Mouse (Mus musculus) left cerebral cortex, adult 9 months (tissue): Measurements from ENCODE around the gene Maf.
A peak's percentile ranks its signal among the peaks of the same experiment; 100 is the strongest.

Experiments used
- DNase-seq, 2 experiments: peaks; one replicate each; pipeline ENCODE4 v3.0.0; 2022; ENCODE audit warnings: low spot score in 2 of 2

Gene Maf

DNA sequence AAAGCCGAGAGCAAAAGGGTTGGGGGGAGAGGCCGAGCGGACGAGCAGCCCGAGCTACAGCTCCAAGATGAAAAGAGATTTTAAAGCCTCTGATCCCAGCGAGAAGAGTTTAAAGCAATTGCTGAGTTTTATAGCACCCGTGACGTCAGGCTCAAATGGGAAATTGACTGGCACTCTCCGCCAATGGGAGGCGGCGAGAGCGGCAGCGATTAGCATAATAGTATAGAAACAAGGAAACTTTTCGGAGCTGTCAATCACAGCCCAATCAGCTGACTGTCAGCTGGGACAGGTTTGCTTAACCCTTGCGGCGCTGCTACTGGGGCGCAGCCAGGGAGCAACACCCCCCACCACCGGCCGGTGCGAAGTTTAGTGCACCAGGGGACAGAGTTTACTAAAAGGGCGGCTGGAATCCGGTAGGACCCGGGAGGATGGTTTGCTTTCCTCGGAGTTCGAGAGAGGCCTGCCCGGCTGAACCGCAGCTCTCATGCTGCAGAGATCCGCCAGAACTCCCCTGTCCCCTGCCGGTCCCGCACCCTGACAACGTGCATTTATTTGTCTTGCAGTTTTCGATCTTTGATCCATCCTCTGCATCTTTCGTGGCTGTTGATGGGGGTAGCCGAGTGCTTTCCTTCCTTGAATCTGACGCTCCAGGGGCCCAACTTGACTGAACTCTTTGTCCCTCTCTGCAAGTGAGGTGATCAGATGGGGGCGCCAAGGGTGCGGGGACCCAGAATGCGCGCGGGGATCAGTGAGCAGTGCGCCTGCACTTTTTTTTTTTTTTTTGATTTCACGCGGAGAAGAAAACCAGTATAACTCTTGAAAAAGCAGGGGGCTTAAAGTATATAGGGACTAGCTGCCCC is at the start of gene Maf:
Gene Maf, minus strand, starts transcription at position 64 of the 860 bp plus-strand sequence.
- DNase-seq, result peak; percentile 58 to 86

DNA sequence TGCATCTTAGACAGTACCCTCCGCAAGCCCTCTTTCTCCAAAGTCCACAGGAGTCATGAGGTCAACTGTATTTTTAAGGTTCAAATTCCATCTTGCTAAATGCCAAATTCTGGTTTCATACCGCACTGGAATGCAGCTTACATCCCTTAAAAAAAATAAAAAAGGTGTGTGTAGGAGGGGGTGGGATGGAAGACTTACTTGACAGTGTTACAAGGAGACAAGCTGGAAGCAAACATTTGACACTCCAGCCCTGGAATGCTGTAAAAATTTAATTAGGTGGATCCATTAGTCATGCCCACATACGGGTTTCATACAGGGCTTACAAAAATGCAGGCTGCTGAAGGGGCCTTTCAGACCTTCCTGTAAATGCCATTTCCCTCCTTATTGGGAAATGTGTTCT is 49.4 kb upstream of the Maf start:
- DNase-seq, result no peak

DNA sequence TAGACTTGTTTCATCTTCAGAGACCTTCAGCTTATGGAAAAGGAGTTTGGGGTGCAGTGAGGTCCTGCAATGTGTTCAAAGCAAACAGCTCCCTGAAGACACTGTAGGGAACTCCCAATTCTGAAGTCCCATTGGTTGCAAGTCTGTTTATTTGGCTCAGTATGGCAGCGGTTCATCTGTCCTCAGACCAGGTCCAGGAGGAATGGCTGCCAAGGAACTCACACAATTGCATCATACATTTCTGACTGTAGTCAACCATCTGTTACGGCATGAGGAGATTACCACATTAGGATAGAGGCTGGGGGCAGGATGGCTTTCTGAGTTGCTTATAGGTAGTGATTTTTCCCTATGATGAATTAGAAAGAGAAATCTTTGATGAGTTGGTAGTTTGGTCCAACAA is 48.4 kb upstream of the Maf start:
- no peak for DNase-seq

DNA sequence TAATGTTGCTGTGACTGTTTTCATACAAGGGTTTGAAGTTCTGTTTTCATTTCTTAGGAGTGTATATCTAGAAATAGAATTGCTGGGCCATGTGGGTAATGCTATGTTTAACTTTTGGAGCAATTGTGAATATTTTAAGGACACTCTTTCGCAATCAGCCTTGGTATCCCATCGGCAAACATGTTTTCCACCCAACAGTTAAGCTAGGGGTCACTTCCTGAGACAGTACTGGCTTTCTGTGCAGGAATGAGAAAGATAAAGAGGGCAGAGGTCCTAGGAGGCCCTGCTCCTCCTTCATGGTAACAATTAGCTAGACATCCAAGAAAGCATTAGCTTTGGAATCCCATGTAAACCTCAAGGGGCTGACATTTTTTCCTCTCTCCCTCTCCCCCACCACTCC is 47.1 kb upstream of the Maf start:
- DNase-seq, result no peak

DNA sequence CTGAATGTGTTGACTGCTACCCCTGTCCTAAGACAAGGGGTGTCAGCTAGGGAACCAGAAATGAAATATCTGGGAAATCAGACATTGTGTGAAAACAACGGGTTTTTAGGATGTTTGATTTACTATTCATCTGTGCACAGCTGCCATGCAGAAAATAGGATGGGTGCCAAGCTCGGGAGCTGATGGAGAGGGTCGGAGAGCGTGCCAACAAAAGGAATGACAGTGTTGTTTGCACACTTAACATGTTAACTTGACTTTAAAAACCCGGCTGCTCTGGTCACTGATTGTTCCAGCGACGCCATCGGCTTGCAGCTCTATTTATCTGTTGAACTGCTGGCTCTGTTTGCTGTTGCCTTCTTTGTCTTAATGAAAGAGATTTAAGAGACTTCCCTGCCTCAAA is 46.2 kb upstream of the Maf start:
- DNase-seq, result no peak

DNA sequence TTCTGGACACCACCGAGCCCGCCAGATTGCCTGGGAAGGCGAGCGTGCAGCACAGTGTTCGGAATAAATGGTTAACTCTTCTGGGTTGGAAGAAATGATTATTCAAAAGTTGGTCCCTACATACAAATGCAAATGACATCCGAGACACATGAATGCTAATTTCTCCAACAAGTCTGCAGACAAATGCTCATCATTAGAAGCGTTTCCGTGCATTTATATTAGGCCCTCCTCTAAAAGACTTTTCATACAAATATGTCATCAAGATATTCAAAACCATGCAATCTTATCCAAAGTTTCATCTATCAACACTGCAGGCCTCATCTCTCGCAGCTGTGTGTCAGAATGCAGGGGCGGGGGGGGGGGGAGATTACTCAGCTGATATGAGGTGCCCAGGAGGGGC is 39.8 kb upstream of the Maf start:
- no peak for DNase-seq

DNA sequence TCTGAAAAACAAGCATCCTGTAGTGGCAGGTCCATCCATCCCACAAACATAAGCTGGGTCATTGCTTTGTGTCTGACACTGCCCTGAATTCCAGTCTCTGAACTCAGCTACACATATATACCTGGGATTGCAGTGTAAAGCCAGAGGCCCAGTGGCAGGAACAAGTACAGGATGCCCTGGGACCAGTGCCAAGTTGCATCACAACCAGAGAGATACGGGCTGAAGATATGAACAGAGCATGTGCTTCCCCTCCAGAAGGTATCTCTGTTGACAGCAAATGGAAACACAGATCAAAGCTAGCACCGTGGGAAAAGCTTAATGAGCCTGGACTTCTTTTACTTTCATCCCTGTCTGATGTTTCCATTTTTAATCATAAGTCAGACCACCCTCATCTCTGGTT is 38.1 kb upstream of the Maf start:
- DNase-seq, result no peak

DNA sequence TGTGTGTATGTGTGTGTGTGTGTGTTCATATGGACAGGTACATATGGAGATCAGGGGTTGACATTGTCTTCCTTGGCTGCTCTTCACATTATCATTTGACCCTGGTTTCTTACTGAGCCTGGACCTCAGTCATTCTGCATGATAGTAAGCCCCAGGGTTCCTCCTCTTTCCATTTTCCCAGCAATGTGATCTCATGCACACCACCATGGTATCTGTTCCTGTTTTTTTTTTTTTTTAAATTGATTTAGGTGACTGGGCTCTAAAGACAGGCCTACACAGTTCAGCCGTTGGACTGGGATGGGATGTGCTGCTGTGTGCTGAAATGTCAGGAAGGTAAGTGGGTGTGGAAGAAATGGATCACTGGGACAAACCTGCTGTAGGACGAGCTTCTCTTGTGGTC is 35.8 kb upstream of the Maf start:
- DNase-seq, result no peak

DNA sequence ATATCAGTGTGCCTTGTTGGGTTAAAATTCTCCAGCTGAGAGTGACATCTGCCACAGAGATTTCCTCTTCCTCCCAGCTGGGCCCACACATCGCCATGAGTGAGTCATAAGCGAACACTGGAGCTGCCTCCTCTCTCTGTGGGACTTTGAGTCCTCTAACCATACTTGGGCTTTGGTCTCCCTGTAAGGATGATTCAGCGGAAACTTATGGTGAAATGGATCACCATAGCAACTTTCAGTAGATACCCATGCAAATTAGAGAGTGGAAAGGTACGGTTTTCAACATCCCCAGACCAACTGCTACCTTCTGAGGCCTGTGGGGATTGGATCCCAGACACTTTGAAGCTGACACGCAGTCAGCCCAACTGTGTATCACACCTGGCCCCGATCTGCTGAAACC is 35.1 kb upstream of the Maf start:
- peak; percentile 13 to 39 for DNase-seq

DNA sequence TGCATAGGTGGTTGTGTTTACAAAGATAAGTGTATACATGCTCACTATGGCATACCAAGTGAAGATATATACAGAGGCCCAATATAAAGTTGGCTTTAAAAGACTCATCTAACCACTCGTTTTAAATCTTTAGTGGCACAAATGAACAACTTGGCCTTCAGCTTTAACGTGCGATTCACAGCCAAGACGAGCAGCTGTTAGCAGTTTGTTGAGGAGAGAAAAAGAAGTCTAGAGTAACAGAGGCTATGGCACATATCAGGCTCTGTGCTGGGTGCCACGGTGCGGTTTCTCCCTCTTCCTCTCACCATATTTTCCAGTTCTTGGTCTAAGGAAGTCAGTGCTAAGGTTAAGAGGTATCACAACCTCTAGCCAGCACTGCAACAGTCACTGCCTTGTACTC is 34.4 kb upstream of the Maf start:
- no peak for DNase-seq

DNA sequence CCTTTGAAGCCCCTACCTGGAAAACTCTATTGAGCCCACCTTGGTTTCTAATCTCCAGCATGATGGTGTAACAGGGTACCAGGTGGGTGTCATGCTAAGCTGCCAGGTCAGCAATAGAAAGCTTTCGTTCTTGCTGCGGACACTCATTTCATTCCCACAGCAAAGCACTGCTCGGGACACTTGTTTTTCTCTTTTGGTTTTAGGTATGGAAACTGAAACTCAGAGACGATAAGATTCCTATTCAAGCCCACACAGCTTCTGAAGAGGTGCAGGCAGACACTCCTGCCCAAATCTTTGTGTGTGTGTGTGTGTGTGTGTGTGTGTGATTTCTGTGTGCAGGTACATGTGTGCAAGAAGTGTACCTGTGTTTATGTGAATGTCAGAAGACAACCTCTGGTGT is 32.2 kb upstream of the Maf start:
- no peak for DNase-seq

DNA sequence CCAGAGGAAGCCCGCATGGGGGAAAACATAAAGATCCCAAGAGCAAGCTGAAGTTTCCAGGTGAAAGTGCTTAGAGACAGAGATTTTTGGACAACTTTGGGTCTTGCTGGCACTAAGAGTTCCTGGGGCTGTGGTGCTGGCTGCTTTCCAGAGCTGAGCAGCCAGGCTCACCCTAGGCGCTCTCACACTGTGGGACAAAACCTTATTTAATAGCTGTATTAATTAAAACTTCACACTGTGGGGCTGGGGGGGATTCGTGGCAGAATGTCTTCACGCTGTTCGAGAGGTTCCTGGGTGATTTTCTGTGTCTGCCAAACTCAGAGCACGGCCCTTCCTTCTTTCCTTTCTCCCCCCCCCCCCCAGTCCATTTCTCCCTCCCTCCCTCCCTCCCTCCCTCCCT is 24.8 kb upstream of the Maf start:
- no peak for DNase-seq

DNA sequence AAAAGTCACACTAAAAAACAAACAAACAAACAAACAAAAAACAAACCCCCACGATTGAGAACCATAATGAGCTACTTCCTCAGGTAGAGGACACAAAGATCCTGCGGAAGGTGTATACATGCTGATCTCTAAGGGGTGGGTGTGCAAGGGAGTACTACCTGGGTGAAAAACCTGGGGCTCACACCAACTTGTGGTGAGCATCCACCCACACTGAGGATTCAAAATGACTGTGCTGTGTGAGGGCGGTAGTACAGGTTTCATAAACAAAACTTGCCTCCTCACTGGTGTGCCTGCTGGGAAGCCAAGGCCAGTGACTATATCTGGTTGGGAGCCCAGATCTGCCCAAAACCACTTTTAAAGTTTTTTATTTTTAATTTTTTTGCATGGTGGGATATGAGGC is 19.2 kb upstream of the Maf start:
- no peak for DNase-seq

DNA sequence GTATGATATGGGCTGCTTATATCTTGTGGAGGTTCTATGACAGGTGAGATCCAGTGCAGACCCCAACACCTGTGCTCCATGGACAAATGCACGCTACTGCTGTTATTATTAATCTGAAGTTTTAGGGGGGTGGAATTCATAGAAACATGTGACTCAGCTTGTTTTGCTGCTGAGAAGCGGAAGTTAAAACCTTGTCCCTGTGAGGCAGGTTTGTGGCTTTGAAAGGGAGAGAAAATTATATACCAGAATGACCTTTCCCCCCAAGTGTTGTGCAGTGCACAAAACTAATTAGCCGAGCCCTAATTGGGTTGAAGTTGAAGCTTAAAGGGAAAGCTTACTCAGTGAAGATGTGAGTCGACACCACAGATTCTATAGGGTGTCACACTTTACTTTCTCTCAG is 18.6 kb upstream of the Maf start:
- no peak for DNase-seq

DNA sequence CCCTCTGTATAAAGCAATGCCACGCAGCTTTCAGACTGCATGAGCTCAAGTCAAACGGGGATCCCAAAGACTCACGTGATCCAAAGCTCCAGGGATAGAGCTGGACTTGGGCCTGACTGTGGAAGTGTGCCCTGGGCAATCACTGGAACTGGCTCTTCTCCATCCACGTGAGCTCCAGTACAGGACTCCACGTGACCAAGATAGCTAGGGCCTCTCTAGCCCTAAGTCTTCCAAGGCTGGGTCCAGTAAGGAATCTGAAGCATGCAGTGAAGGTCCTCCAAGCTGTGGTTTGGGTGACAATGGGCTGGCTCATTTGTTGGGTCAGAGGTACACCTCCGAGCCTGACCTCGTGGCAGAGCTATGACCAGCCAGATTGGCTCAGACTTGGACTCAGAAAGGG is 11.5 kb upstream of the Maf start:
- DNase-seq, result no peak

DNA sequence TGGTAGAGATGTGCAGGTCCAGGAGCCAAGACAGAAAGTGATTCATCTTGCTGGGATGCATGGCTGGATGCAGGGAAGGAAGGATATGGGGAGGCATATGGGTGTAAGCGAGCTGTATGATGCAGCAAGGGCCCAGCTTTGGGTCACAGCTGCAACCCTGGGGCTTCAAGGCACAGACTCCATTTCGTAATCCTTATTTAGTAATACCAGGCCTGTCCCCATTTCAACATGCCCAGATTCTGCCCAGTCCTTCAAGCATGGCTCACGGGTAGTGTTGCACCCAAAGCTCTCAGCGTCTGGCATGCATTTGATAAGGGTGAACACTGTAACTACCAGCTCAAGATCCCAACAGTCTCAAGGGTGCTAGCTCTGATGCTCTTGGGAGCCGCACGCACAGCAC is 11.0 kb upstream of the Maf start:
- no peak for DNase-seq

DNA sequence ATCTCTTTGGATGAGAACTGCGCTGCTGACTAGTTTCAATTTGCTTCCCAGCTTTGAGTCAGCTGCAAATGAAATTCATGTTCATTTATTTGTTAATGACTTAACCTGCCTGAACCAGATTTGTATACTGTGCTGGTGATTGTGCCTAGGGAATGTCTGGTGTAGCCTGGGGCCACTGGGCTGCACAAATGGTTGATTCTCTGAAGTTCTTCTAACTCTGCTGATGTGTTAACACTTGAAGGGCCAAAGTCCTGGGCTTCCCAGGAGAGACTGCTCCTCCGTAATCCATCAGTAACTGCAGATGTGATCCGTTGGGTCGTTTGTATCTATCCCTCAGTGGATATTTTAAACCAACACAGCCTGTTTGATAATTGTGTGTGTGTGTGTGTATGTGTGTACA is 7.7 kb upstream of the Maf start:
- no peak for DNase-seq

DNA sequence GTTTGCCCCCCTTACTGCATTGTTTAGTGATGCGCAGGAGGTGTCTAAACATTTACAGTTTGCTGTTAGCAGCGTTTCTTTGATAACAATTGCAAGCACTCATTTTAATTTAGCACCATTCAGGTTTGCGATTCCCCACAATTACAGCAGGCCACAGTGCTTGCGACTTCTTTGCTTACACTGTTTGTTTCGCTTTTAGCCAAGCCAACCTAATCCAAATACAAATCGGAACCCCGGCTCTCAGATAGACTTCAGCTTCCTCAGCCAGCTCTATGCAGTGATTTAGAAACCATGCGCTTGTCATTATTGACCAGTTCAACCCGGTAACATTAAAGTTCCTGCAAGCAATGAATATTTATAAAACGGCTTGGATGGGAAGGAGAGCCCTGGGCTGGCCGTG is 3.5 kb upstream of the Maf start:
- no peak for DNase-seq

DNA sequence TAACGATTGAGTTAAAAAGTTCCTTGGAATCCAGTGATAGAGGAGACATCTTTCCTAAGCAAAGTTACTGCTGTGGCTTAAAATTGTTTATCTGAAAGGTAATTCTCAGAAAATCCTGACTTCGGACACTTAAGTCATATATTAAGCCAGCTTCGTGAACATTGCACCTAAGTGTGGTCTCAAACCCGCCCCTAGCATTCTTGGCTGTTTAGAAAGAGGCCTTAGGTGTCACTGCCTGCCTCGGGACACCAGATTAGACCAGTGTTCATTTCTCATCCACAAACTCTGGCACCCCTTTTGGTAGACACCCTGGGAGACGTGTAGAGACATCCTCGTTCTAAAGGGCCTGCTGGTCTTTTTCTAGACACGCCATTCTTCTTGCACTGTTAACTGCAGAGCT is 2.3 kb upstream of the Maf start:
- DNase-seq, result no peak

DNA sequence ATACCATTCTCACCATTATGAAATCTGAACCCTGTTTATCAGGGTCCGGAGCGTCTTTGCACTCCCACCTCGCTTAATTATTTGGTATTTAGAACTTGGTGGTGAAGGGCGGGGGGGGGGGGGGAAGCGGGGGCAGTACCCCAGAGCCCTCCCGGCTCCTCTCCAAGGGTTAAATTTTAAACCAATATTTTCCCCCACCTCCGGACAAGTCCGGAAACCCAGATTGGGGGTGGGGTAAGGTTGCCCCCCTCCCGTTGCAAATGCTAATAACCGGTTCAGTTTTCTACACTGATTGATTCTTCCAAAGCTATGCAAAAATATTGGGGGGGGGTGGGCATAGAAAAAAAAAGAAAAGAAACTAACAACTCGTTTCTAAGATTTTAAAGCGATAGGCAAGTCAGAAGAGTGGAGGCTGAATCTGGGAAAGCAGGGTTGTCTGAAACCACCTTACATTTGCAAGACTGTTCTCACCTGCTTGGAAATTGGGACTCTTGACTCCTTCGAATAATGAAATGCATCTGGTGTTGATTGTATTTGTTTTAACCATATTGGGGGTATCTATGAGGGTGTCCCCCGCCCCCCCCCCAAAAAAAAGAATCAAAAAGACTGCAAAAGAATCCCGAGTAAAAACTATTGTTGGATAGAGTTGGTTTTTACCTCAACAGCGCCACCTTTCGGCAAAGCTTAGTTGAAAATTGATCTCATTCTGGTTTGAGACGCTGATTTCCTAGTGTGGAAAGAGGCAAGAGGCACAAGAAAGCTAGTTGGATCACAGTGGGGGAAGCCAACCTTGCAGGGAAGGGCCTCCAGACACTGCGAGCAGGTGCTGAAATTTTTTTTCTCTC is 1.6 kb upstream of the Maf start:
- DNase-seq, result peak; percentile 15 to 86

DNA sequence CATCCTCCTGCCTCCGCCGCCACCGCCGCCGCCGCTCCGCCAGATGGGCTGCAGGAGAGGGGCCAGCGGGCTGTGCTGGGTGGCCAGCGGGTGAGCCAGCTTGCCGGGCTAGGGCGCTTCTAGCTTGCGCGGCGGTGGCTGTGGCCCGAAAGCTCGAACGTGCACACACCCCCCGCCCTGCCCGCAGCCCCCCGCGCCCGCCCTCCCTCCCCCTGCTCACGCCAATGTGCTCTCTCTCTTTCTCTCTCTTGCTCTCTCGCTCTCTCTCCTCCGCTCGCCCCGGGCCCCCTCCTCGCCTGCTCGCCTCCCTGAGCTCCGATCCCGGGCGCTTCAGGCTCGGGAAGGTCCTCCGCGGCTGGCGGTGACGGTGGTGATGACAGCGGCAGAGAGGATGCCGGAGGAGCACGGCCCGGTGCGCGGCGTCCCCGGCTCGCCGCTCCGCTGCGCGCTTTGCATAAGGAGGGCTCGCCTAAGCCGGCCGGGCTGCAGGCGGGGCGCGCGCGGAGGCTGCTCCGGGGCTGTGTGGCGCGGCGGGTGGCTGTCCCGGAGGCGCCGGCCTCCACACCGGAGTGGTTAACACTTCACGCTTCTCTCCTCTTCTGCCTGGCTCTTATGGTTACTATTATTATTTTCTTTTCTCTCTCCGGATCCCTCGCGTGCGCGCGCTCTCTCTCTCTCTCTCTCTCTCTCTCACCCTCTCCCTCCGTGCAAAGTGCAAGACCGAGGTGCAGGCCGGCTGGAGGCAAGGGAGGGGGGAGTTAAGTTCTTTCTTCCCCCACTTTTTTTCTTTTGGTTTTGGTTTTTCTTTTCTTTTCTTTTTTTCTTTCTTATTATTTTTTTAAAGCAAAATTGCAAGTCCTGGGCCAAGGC is 498 bp downstream of the Maf start:
- DNase-seq, result peak in 1 of 2 experiments; percentile 33

DNA sequence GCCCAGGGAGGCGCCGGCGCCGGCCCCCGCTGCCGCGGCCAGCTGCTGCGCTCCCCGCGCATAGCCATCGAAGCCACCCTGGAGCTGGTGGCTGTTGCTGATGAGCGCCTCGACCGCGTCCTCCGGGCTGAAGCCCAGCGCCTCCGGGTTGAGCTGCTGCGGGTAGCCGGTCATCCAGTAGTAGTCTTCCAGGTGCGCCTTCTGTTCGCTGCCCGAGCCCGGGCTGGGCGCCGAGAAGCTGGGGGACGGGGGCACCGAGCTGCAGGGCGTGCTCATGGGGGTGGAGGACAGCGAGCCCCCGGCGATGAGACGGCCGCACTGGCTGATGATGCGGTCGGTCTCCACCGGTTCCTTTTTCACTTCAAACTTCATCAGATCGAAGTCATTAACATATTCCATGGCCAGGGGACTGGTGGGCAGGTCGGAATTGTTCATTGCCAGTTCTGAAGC is 1.2 kb downstream of the Maf start:
- DNase-seq, result peak in 1 of 2 experiments; percentile 22
